Mouse (Mus musculus) heart, postnatal 10 days (tissue): ENCODE measurements around the gene Xpo6. TPM values are rescaled to one million over a fixed set of nuclear protein-coding genes. Genes with fewer than 3 reads are reported as not detected.

Source experiments
- total RNA-seq, 2 experiments: library from RNA; stranded (reverse); gene quantifications; 2 replicates each; pipeline ENCODE4 v1.2.3; 2021

The Xpo6 gene
- total RNA-seq, 2 experiments from 2014 or later = 39.7 to 41.4 TPM

Other genes with a start within 250 kb of the Xpo6 start
- 10 to 100 TPM; 12.1 to 13.3 TPM for gene Gsg1l, start 118.1 kb downstream of the Xpo6 start, total RNA-seq
- gene Sbk1, start 72.1 kb upstream of the Xpo6 start, total RNA-seq = 10 to 100 TPM; 68.7 to 77.1 TPM
- gene Lat, start 169.1 kb upstream of the Xpo6 start, total RNA-seq = 1 to 10 TPM in 1 of 2 experiments, under 1 TPM in 1; 0.84 to 1.6 TPM
- 10 to 100 TPM; 34.8 to 41.2 TPM for gene Spns1, start 176.9 kb upstream of the Xpo6 start, total RNA-seq
- gene Nfatc2ip, start 196.2 kb upstream of the Xpo6 start, total RNA-seq = 1 to 10 TPM; 6.1 to 7.0 TPM
- 1 to 10 TPM in 1 of 2 experiments, under 1 TPM in 1; 0.50 to 1.2 TPM for gene Cd19, start 214.4 kb upstream of the Xpo6 start, total RNA-seq
- gene Rabep2, start 228.3 kb upstream of the Xpo6 start, total RNA-seq = 10 to 100 TPM; 10.9 to 12.5 TPM